Mouse (Mus musculus) kidney, adult 2 months (tissue): Measurements from ENCODE around the gene Kidins220. TPM values are rescaled to one million over a fixed set of nuclear protein-coding genes. Genes with fewer than 3 reads are reported as not detected.

ENCODE experiments used
- DNase-seq: peaks from one replicate; pipeline ENCODE4 v3.0.0; 2021
- H3K27ac ChIP-seq: fragments of 200-500 bp; 2 replicates; pipeline ENCODE4 v1.5.1; 2012; ENCODE audit warnings: low read depth, low read length, control low read depth, inconsistent platforms; ENCODE audit not compliant: insufficient read depth
- H3K27me3 ChIP-seq: fragments of 200-500 bp; replicated peaks from 2 replicates; pipeline ENCODE4 v1.6.1; 2012; ENCODE audit warnings: mild to moderate bottlenecking, moderate library complexity, low read length, inconsistent platforms; ENCODE audit not compliant: control insufficient read depth, insufficient read depth
- H3K36me3 ChIP-seq: fragments of 200-500 bp; 2 replicates; pipeline ENCODE4 v1.6.1; 2012; ENCODE audit warnings: mild to moderate bottlenecking, moderate library complexity, low read length, inconsistent platforms; ENCODE audit not compliant: control insufficient read depth, insufficient read depth
- H3K4me1 ChIP-seq: fragments of 200-500 bp; 2 replicates; pipeline ENCODE4 v1.6.1; 2011; ENCODE audit warnings: low read length; ENCODE audit not compliant: control insufficient read depth, insufficient read depth
- H3K4me3 ChIP-seq: fragments of 200-500 bp; 2 replicates; pipeline ENCODE4 v1.5.1; 2011; ENCODE audit warnings: mild to moderate bottlenecking, low read depth, low read length, control low read depth; ENCODE audit not compliant: insufficient read depth
- CTCF ChIP-seq: fragments of 200-500 bp; conservative IDR thresholded peaks from 2 replicates; pipeline ENCODE4 v1.5.1; 2011; ENCODE audit warnings: low read depth, mild to moderate bottlenecking, control low read depth, low read length, moderate library complexity, mixed read lengths; ENCODE audit not compliant: insufficient read depth, insufficient read length
- POLR2A ChIP-seq: fragments of 200-500 bp; IDR thresholded peaks from one replicate; pipeline ENCODE4 v1.6.1; 2011; ENCODE audit warnings: low read depth, low read length, control low read depth
- WGBS: fragments of 180-500 bp; shearing (Covaris S2); methylation state at CpG from one replicate; pipeline ENCODE4 v1.1.7; 2018; 5-methylcytosine and 5-hydroxymethylcytosine counted together
- polyA plus RNA-seq: library from polyadenylated mRNA; depleted of rRNA; stranded (reverse); fragments of >200 nt; gene quantifications from 2 replicates; pipeline ENCODE4 v1.2.3, GENCODE M21; 2012; rRNA removed

The Kidins220 gene
- polyA plus RNA-seq, result 79.6 and 102 TPM in 2 replicates

GRCm38 (mm10) chr12:24974446-24975114 lies at the start of gene Kidins220:
TSS of gene Kidins220 (plus strand) at chr12:24974925.
- Histone ChIP-seq H3K27me3 (no peaks in the 10 kb centered on the region), H3K4me1 (peaks cover 14% of the 10 kb centered on the region; the same call in 1 of the 2 replicates), H3K4me3 (peak within 1 kb of the TSS; percentile 94), H3K27ac (peak within 1 kb of the TSS; percentile 92), H3K36me3 (no peaks in the 10 kb centered on the region)
- 6% methylated on average over 29 of the region's 29 CpGs for WGBS
- DNase-seq, result peak; percentile 97
- TF ChIP-seq POLR2A (peak; percentile 90), CTCF (no peak)

GRCm38 (mm10) chr12:24925276-24925675 lies 49.4 kb upstream of the Kidins220 start:
- no peak for TF ChIP-seq CTCF
- TF ChIP-seq POLR2A, result no peak
- no peak overlapping the region for H3K4me3 ChIP-seq
- no peak overlapping the region for H3K27ac ChIP-seq
- H3K4me1 ChIP-seq, result no peaks in the 10 kb centered on the region
- WGBS, result 81% methylated on average over 5 of the region's 5 CpGs
- H3K27me3 ChIP-seq, result no peaks in the 10 kb centered on the region
- DNase-seq, result no peak
- no peaks in the 10 kb centered on the region for H3K36me3 ChIP-seq

DNA sequence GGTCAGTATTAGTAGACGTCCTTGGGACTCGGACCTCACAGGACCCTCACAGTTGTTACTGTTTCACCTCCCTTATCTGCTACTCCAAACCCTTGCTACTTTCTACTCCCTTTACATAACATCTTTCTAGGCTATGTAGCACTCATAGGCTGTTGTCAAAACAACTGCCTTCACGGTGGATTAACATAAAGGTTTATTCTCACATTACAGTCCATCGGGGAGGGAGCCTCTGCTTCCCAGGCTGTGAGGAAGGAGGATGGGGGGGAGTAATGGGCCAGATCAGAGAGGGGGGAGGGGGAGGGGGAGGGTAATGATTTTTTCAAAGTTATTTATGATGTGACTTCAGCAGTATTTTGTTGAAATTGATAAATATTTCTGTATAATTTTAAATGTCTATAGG lies 49.0 kb upstream of the Kidins220 start:
- Histone ChIP-seq H3K27ac (no peak overlapping the region), H3K4me3 (no peak overlapping the region), H3K36me3 (no peaks in the 10 kb centered on the region), H3K4me1 (no peaks in the 10 kb centered on the region), H3K27me3 (no peaks in the 10 kb centered on the region)
- 52% methylated on average over 4 of the region's 4 CpGs for WGBS
- TF ChIP-seq POLR2A (no peak), CTCF (no peak)
- no peak for DNase-seq

DNA sequence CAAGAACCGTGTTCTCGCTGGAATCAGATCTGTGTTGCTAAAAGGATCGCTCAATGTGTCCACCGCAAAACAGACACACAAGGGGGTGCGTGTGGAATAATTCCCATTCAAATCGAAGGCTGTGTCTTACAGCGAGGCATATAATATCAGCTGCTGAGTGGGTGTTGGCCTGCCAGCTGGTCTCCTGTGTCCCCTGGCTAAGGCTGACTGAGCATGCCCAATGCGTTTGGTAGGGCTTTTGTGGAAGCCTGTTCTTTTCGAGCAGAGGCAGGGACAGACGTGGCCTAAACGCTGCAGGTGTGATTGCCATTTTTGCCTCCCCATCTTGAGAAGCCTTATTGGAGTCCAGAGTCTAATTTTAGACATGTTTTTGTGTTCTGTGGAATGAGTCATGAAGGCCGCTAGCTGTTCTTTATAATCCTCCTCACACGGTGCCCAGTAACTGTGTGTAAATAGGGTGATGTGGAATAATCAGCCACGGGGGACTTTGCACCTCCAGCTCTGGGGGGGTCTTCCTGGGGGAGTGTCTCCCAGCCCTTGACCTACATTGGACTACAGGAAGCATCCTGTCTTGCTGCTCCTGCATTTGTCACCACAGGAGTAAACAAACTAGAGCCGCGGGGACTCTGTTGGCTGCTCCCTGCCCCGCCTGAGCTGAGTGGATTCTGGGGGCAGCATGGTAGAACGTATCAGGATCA lies 46.5 kb upstream of the Kidins220 start:
- H3K36me3 ChIP-seq, result no peaks in the 10 kb centered on the region
- WGBS, result 58% methylated on average over 18 of the region's 18 CpGs
- no peaks in the 10 kb centered on the region for H3K27me3 ChIP-seq
- H3K27ac ChIP-seq, result no peak overlapping the region
- DNase-seq, result no peak
- H3K4me1 ChIP-seq, result no peaks in the 10 kb centered on the region
- H3K4me3 ChIP-seq, result no peak overlapping the region
- TF ChIP-seq POLR2A (no peak), CTCF (no peak)

DNA sequence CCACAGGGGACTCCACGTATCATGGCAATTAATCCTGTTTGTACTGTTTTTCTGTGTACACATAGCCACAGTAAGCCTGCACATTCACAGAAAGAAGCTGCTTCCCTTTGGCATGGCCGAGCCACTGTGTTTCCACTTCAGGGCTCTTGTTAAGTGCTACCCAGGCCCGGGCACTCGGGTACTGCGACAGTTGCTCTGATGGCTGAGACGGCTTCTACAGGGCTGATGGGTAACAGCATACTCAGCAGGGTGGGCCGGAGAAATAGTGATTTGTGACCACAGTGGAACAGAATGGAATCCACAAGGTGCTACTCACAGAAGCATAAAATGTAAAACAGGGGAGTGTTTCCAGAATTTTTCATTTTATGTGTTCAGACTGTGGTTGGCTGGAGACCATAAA lies 45.7 kb upstream of the Kidins220 start:
- Histone ChIP-seq H3K4me1 (no peaks in the 10 kb centered on the region), H3K4me3 (no peak overlapping the region), H3K27me3 (no peaks in the 10 kb centered on the region), H3K27ac (no peak overlapping the region), H3K36me3 (no peaks in the 10 kb centered on the region)
- no peak for DNase-seq
- WGBS, result 63% methylated on average over 7 of the region's 7 CpGs
- TF ChIP-seq POLR2A (no peak), CTCF (no peak)

DNA sequence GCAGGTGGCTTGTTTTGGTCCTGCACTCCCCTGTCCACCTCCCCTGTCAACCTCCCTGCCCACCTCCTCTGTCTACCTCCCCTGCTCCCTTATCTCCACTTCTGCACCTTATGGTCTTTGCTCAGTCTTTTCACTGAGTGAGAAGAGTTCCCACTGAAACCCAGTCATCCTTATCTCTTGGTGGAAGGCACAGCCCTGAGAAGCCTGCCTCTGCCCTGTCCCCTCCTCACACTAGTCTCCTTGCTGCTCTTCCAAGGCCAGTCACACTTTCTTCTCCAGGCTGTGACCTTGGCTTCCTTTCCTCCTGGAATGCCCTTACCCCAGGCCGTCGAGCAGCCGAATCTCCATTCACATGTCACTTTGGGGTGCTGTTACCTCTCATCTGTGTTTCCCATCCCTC lies 44.0 kb upstream of the Kidins220 start:
- WGBS, result 57% methylated on average over 3 of the region's 3 CpGs
- Histone ChIP-seq H3K27me3 (no peaks in the 10 kb centered on the region), H3K36me3 (no peaks in the 10 kb centered on the region), H3K4me1 (no peaks in the 10 kb centered on the region), H3K27ac (no peak overlapping the region), H3K4me3 (no peak overlapping the region)
- DNase-seq, result no peak
- TF ChIP-seq POLR2A, result no peak
- TF ChIP-seq CTCF, result no peak

DNA sequence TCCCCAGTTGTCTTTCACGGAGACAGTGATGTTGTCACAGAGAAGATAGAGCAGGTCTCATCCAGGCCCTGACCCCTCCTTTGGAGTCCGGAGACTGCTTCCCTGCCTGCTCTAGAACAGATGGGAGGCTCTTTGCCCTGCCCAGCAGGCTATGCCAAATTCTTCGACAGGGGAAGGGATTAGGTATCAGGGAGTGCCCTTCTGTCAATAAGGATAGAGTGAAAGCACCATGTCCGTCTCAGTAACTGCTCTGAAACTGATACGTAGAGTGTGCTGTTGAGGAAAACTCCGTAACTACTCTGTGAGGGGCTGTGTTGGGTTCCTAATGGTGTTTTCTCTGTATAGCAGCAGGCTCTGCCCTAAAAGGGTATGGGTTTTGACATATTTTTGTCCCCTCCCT lies 42.6 kb upstream of the Kidins220 start:
- WGBS, result 81% methylated on average over 6 of the region's 6 CpGs
- no peak overlapping the region for H3K27ac ChIP-seq
- no peaks in the 10 kb centered on the region for H3K36me3 ChIP-seq
- no peak for DNase-seq
- no peak for TF ChIP-seq CTCF
- H3K27me3 ChIP-seq, result no peaks in the 10 kb centered on the region
- H3K4me3 ChIP-seq, result no peak overlapping the region
- H3K4me1 ChIP-seq, result no peaks in the 10 kb centered on the region
